Mouse (Mus musculus): ENCODE results near the gene Git2. TPM values are rescaled to one million over a fixed set of nuclear protein-coding genes. Genes with fewer than 3 reads are reported as not detected.

Gene Git2
- total RNA-seq, 2 experiments from 2014 or later: 35.9 to 47.2 TPM

- no peak for DNase-seq (ENCODE audit: extremely low spot score in 1 of 2, low spot score in 1 of 2)
Observed at GRCm38 (mm10) chr5:114799848-114800247, 24.5 kb upstream of the Git2 start.

GRCm38 (mm10) chr5:114797253-114797652, 21.9 kb upstream of the Git2 start:
- DNase-seq (ENCODE audit: extremely low spot score in 1 of 2, low spot score in 1 of 2): no peak

- no peak for DNase-seq (ENCODE audit: extremely low spot score in 1 of 2, low spot score in 1 of 2)
Observed at GRCm38 (mm10) chr5:114796299-114797012, 21.1 kb upstream of the Git2 start.

GRCm38 (mm10) chr5:114795653-114796052, 20.3 kb upstream of the Git2 start:
- no peak for DNase-seq (ENCODE audit: extremely low spot score in 1 of 2, low spot score in 1 of 2)

DNA sequence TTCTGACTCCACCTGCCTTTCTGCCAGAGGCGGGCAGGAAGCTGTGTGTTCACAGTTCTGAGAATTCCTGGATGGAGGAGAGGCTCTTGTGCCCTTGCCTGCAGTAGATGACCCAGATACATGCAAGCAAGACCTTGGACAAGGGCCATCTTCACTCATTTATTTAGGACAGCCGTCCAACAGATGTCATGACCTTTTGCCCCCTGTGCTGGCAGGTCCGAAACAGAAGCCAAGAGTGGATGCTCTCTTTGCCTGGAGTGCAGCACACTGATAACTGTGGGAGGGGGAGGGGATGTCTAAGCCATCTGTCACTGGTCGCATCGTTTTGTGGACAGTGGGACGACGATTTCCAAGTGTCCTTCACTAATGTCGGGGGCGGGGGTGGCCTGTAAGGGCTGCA, 19.9 kb upstream of the Git2 start:
- no peak for DNase-seq (ENCODE audit: extremely low spot score in 1 of 2, low spot score in 1 of 2)

DNA sequence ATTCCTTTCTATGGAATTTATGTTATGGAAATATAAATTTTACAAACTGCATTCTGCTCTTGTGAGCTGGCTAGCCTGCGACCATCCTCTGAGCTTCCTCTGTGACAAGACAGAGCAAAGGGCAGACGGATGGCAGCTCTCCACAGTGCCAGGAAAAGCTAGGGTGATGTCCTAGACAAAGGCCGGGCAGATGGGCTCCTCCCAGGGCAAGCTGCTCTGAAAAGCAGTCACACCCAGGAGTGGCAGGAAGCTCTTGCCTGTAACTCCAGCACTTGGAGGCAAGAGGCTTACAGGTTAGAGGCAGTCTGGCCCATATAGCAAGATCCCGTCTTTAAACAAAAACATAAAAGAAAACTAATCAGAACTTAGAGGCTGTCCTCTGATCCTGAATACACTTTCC, 19.3 kb upstream of the Git2 start:
- DNase-seq (ENCODE audit: extremely low spot score in 1 of 2, low spot score in 1 of 2): no peak

- no peak for DNase-seq (ENCODE audit: extremely low spot score in 1 of 2, low spot score in 1 of 2)
Observed at GRCm38 (mm10) chr5:114793317-114793716, 18.0 kb upstream of the Git2 start.

DNA sequence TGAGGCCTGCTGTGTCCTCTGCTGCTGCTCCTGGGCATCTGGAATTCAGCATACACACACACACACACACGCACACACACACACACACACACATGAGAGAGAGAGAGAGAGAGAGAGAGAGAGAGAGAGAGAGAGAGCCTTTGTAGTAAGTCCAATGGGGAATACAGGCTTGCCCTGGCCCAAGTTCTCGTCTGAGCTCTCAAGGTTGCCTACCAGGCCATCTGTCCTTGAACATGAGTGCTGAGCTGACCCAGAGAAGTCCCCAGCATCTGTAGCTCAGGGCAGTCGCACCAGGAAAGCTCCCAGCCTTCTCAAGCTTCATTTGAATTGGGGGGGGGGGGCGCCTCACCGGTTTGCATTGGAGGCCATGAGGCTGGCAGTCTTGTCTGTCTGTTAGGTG, 9.9 kb upstream of the Git2 start:
- no peak for DNase-seq (ENCODE audit: extremely low spot score in 1 of 2, low spot score in 1 of 2)

DNA sequence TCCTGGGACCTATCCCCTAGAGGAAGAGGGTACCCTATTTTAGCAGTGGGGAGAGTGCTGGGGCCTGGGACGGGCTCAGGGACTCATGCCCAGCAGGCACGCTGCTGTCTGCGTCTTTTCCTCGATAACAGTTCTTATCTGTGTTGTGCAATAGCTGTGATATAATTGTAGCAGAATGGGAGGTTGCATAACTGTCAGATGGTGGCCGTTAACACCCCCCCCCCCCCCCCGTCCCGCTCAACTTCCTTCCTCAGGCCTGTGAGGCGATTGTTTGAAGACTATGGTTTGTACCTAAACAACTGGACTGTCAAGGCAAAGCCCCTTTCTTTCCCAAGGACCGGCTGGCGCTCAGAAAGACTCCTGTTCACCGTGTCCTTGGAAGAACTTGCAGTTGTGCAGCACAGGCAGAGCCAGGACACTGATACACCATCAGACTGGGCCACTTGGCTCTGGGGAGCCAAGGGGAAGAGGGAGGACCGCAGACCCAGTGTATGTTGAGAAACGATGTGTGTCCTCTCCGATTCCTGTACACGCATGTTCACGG, 9.4 kb upstream of the Git2 start:
- DNase-seq (ENCODE audit: extremely low spot score in 1 of 2, low spot score in 1 of 2): no peak

DNA sequence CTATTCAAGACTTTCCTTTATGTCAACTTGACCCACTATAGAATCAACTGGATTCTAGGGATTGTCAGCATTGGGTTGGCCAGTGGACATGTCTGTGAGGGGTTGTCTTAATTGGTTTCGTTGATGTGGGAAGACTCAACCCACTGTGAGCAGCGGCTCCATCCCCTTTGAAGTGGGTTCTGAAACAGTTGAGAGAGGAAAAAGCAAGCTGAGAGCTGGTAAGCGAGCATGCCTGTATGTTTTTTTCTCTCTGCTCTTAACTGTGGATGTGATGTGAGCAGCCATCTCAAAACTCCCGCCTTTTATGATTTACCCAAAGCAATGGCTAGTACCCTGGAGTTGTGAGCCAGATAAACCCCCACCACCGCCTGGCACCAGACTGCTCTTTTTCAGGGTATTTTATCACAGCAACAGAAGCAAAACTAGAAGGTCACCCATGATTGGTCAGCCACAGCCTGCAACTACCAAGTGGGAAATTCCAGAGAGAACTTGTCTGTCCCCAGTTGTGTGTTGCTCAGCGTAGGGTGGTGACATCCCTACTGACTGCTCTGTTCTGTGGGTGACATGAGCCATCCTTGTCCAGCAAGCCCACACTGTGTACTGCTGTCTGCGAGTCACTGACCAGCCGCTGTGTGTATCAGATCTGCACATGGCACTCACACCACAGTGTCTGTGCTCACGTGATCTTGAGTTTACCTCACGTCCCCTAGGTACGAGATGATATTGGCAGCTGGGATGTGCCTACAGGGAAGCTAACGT, 8.3 kb upstream of the Git2 start:
- no peak for DNase-seq (ENCODE audit: extremely low spot score in 1 of 2, low spot score in 1 of 2)

DNA sequence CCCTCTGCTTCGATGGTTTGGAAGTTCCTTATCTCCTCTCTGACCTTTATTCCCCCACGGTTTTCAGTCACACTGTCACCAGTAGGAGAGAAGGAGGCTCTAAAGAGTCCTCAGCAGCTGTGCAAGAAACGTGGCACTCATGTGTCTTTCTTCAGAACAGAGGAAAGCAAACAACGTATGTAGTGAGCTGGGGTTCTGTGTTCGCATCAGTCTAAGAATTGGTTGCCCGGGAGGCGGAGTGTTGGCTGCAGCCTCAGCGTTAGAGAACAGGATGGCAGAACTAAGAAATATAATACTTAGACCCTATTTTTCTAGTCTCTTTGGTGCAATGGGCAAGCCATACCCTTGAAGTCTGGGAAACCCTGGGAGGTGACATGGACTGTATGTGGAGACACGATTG, 7.7 kb upstream of the Git2 start:
- DNase-seq (ENCODE audit: extremely low spot score in 1 of 2, low spot score in 1 of 2): no peak

GRCm38 (mm10) chr5:114780912-114781311, 5.6 kb upstream of the Git2 start:
- no peak for DNase-seq (ENCODE audit: extremely low spot score in 1 of 2, low spot score in 1 of 2)

GRCm38 (mm10) chr5:114779956-114780489, 4.7 kb upstream of the Git2 start:
- no peak for DNase-seq (ENCODE audit: extremely low spot score in 1 of 2, low spot score in 1 of 2)

GRCm38 (mm10) chr5:114776174-114776573, 857 bp upstream of the Git2 start:
- DNase-seq (ENCODE audit: extremely low spot score in 1 of 2, low spot score in 1 of 2): no peak

DNA sequence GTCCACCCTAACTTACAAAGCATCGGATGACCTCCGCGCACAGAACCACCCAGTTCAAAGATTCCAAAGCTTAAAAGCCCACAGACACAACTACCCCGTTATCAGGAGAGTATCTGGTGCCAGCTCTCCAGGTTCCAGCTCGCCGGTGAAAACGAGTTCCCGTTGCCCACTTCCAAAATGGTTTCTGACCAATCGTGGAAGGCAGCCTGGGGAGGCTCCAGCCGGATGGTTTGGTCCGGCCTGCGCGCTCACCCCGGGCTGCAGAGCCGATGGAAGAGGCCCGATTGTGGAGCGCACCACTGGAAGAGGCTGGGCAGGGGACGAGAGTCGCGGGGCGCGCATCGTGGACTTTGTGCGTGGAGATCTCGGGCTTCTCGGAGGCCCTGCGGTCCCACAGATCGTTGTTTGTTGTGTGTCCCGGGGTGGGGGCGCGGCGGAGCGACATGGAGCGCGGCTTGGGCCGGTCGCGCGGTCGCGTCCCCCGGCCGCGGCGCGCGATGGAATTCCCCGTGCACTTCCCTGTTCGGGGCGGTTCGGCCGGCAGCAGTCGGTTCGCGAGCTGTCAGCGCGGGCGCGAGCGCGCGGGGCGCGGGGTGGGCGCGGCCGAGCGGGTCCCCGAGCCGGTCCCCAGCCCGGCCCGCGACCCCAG, 790 bp downstream of the Git2 start, which contains the start of gene Ankrd13a:
Gene Ankrd13a, plus strand, starts transcription at position 275 of the 649 bp plus-strand sequence.
- DNase-seq (ENCODE audit: extremely low spot score in 1 of 2, low spot score in 1 of 2): peak; percentile 72 to 88

DNA sequence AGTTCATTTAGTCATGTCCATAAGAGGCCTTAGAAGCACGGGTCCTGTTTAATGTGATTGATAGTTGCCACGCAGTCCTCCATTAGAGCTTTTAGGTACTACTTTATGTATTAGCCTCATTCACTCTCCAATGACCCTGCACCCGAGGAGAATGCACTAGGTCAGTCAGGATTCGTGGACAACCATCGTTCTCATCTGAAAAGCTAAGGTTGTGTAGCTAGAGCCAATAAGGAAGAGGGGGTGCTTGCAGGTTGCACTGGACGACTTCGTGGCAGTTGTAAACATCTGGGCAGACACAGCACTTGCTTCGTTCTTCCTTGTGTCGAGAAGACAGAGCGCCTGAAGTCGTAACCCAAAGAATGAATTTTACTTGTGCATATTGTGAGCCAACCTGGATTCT, 1.5 kb downstream of the Git2 start:
- no peak for DNase-seq (ENCODE audit: extremely low spot score in 1 of 2, low spot score in 1 of 2)

GRCm38 (mm10) chr5:114773211-114773710, 2.1 kb downstream of the Git2 start:
- peak; percentile 92 to 94 for DNase-seq (ENCODE audit: extremely low spot score in 1 of 2, low spot score in 1 of 2)

DNA sequence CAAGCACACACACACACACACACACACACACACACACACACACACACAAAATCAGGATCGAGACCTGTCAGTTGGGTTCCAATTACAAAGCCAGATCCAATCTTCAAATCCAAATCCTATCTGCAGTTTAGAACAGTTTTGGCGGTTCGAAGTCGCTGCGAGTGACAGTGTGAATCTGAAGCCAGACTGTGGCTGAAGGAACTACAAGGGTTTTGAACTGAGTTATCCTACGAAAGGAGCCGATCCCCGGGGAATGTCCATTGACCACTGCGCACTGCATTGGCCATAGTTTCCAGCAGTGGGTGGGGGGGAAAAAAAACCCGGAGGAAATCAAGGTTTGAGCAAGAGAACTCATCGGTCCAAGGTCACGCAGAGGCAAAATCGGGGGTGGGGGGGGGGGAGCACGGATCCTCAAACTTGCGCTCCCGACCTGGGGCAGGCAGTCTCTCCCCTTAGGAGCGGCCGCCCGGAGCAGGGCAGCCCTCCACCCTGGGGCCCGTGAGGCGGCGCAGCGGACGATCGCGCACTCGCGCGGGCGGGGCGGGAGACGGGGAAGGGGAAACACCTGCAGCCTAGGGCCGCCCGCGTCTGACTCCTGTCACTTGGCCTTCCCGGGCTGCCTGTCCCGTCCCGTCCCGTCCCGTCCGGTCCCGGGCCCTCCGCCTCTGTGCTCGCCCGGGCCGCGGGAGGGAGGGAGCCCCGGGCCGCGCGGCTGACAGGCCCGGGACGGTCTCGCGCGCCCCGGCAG, 2.7 kb downstream of the Git2 start:
- no peak for DNase-seq (ENCODE audit: extremely low spot score in 1 of 2, low spot score in 1 of 2)

- DNase-seq (ENCODE audit: extremely low spot score in 1 of 2, low spot score in 1 of 2): no peak
Observed at GRCm38 (mm10) chr5:114771796-114772195, 3.5 kb downstream of the Git2 start.

- no peak for DNase-seq (ENCODE audit: extremely low spot score in 1 of 2, low spot score in 1 of 2)
Observed at GRCm38 (mm10) chr5:114769786-114770185, 5.5 kb downstream of the Git2 start.

Data from layer of hippocampus, postnatal 25 days (tissue).